Mouse (Mus musculus) hindbrain, embryonic 14.5 days (tissue): ENCODE results near the gene Stip1. TPM values are rescaled to one million over a fixed set of nuclear protein-coding genes. Genes with fewer than 3 reads are reported as not detected.
A peak's percentile ranks its signal among the peaks of the same experiment; 100 is the strongest.

Source experiments
- ATAC-seq: fragments of 200-750 bp; cut with Nextera tagmentation; 2 replicates; pipeline ENCODE4 v1.8.0; 2017; ENCODE audit warnings: moderate number of reproducible peaks, mild to moderate bottlenecking, moderate TSS enrichment, moderate library complexity; ENCODE audit not compliant: low FRiP score
- DNase-seq: peaks from one replicate; pipeline ENCODE4 v3.0.0-alpha.2; 2015; ENCODE audit warnings: low spot score
- H3K27ac ChIP-seq: fragments of 300-500 bp; sonication (generic); 2 replicates; pipeline ENCODE4 v1.5.1; 2014; ENCODE audit warnings: mild to moderate bottlenecking, moderate library complexity
- H3K27me3 ChIP-seq: fragments of 300-500 bp; sonication (generic); 2 replicates; pipeline ENCODE4 v1.6.1; 2014; ENCODE audit warnings: mild to moderate bottlenecking, low read length, mixed read lengths; ENCODE audit not compliant: control insufficient read depth, insufficient read depth
- H3K36me3 ChIP-seq: fragments of 300-500 bp; sonication (generic); replicated peaks from 2 replicates; pipeline ENCODE4 v1.6.1; 2014; ENCODE audit not compliant: control insufficient read depth, insufficient read depth
- H3K4me1 ChIP-seq: fragments of 300-500 bp; sonication (generic); replicated peaks from 2 replicates; pipeline ENCODE4 v1.6.1; 2014; ENCODE audit warnings: antibody characterized with exemption, low read length, mixed read lengths; ENCODE audit not compliant: control insufficient read depth, insufficient read depth
- H3K4me2 ChIP-seq: fragments of 300-500 bp; sonication (generic); replicated peaks from 2 replicates; pipeline ENCODE4 v1.6.1; 2014; ENCODE audit warnings: mild to moderate bottlenecking, moderate library complexity
- H3K4me3 ChIP-seq: fragments of 300-500 bp; sonication (generic); replicated peaks from 2 replicates; pipeline ENCODE4 v1.5.1; 2014; ENCODE audit warnings: mild to moderate bottlenecking, low read length
- H3K9ac ChIP-seq: fragments of 300-500 bp; sonication (generic); 2 replicates; pipeline ENCODE4 v1.6.1; 2014
- H3K9me3 ChIP-seq: fragments of 300-500 bp; sonication (generic); 2 replicates; pipeline ENCODE4 v1.6.1; 2016; ENCODE audit warnings: low read length; ENCODE audit not compliant: control insufficient read depth
- WGBS: fragments of 180-500 bp; shearing (Covaris S2); extraction: QIAGEN DNeasy Blood & Tissue Kit; methylation state at CpG from one replicate; pipeline ENCODE4 v1.1.7; 2014; 5-methylcytosine and 5-hydroxymethylcytosine counted together
- polyA plus RNA-seq: library from polyadenylated mRNA; unstranded; fragments of >200 nt; fragmentation: Nextera tagmentation; extraction: Ambion mirVana; gene quantifications from 2 replicates; pipeline ENCODE4 v1.2.1, GENCODE M21; 2014

The Stip1 gene
- polyA plus RNA-seq, 1 experiment from 2014 or later = 204 TPM

DNA sequence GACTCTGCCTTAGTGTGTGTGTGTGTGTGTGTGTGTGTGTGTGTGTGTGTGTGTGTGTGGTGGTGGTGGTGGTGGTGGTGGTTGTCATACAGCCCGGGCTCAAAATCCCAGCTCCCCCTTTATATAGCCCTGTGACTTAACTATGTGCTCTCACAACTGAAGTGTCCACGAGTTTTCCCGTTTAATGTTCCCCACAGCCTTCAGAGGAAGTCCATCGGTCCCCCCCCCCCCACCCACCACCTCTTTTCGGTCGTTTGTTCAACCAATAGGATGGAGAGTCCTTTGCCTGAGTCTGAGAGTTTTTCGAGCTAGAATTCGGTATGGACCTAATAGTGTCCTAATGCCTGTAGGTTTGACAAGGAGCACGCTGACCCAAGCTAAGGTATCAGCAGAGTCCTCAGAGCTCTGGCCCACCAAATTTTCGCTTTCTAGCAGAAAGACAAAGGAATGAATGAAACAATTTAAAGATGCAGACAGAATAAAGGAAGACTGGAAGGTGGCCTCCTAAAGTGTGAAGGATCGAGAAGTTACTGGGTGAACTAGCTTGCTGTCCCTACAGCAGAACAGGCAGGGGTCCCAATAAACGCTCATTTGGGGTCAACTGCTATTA lies 66.1 kb downstream of the Stip1 start:
- Histone ChIP-seq H3K27me3 (peaks cover 20% of the 10 kb centered on the region), H3K9ac (peak overlapping the region; percentile 80), H3K4me1 (peaks cover 22% of the 10 kb centered on the region), H3K4me2 (peak overlapping the region; percentile 81), H3K4me3 (peak overlapping the region; percentile 66), H3K36me3 (peaks cover 21% of the 10 kb centered on the region), H3K27ac (0 out of 2 replicates have a peak overlapping the region, but pooled peaks have one; percentile 95), H3K9me3 (no peaks in the 10 kb centered on the region)
- no peak for DNase-seq
- ATAC-seq = no peak
- 35% methylated on average over 12 of the region's 12 CpGs for WGBS

DNA sequence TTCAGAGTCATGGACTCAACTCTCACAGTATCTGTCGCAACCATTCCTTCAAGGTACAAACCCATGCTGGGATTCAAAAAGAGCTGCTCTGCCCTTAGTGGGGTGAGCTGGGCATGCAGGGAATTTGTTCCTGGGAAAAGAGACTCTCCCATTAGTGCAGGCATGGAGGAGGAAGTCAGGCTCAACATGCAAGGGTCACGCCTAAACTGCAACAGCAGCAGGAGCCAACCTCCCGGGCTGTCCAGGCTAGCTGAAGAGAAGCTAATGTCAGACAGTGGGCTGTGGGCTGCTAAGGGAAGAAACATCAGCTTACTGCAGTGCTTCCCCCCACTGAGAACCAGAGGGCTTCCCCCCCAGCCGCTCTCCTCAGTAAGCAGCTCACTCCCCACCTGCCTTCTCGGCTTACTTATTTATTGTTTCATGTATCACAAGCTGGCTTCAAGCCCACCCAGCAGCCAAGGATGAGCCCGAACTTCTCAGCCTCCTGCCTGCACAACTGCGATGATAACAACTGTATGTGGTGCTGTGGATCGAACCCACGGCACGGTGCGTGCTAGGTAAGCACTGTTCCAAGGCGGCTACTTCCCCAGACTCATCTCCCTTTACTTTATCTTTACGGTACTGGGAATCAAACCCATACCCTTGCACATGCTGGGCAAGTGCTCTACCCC lies 67.4 kb downstream of the Stip1 start:
- peaks cover 17% of the 10 kb centered on the region for H3K4me1 ChIP-seq
- DNase-seq (no peak), ATAC-seq (no peak)
- WGBS = 80% methylated on average over 13 of the region's 13 CpGs
- H3K27me3 ChIP-seq = peaks cover 23% of the 10 kb centered on the region
- no peak overlapping the region for H3K9ac ChIP-seq
- H3K27ac ChIP-seq = no peak overlapping the region
- no peak overlapping the region for H3K4me2 ChIP-seq
- H3K4me3 ChIP-seq = no peak overlapping the region
- H3K36me3 ChIP-seq = peaks cover 8% of the 10 kb centered on the region
- no peaks in the 10 kb centered on the region for H3K9me3 ChIP-seq

DNA sequence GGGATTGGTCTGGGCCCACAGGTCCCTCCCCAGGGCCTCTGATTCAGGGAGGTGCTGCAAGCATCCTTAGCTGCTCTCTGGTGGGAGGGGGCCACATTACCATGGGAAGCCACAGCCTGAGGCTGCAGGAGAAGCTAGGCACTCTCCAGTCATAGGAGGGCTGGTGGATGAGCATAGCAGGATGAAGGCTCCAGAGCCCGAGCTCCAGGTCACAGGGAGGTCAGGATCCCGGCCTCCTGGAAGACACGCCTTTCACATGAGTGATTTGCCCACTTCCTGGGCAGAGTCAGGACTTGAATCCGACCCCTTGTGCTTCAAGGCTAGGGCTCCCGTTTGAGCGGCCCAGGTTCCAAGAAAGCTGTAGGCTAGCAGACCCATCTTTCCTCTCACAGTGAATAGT lies 68.1 kb downstream of the Stip1 start:
- Histone ChIP-seq H3K9me3 (no peaks in the 10 kb centered on the region), H3K27ac (no peak overlapping the region), H3K4me2 (no peak overlapping the region), H3K4me3 (no peak overlapping the region), H3K27me3 (peaks cover 23% of the 10 kb centered on the region), H3K9ac (no peak overlapping the region), H3K36me3 (peaks cover 2% of the 10 kb centered on the region; the same call in 1 of the 2 replicates), H3K4me1 (peaks cover 13% of the 10 kb centered on the region)
- DNase-seq = no peak
- 46% methylated on average over 6 of the region's 6 CpGs for WGBS
- ATAC-seq = no peak

Other genes starting within 250 kb of the Stip1 start
- gene Rps6ka4, start 199.3 kb downstream of the Stip1 start, polyA plus RNA-seq = 10.6 and 11.1 TPM in 2 replicates
- gene Ccdc88b, start 181.8 kb downstream of the Stip1 start, polyA plus RNA-seq = 0.48 and 0.90 TPM in 2 replicates
- gene Trmt112, start 130.3 kb downstream of the Stip1 start, polyA plus RNA-seq = 107 and 118 TPM in 2 replicates
- gene Prdx5, start 129.9 kb downstream of the Stip1 start, polyA plus RNA-seq = 291 and 300 TPM in 2 replicates
- 6.2 and 7.3 TPM in 2 replicates for gene Esrra, start 118.2 kb downstream of the Stip1 start, polyA plus RNA-seq
- 1.7 and 2.3 TPM in 2 replicates for gene Catsperz, start 114.6 kb downstream of the Stip1 start, polyA plus RNA-seq
- gene Kcnk4, start 105.5 kb downstream of the Stip1 start, polyA plus RNA-seq = 8.5 and 10.9 TPM in 2 replicates
- 81.8 and 84.5 TPM in 2 replicates for gene Bad, start 98.1 kb downstream of the Stip1 start, polyA plus RNA-seq
- 60.2 and 68.8 TPM in 2 replicates for gene Gpr137, start 97.5 kb downstream of the Stip1 start, polyA plus RNA-seq
- gene Ppp1r14b, start 65.0 kb downstream of the Stip1 start, polyA plus RNA-seq = 211 and 215 TPM in 2 replicates
- 10.6 and 11.4 TPM in 2 replicates for gene Plcb3, start 63.5 kb downstream of the Stip1 start, polyA plus RNA-seq
- 99.2 and 101 TPM in 2 replicates for gene Fkbp2, start 59.5 kb downstream of the Stip1 start, polyA plus RNA-seq
- 54.8 and 57.6 TPM in 2 replicates for gene Vegfb, start 52.3 kb downstream of the Stip1 start, polyA plus RNA-seq
- gene Dnajc4, start 47.4 kb downstream of the Stip1 start, polyA plus RNA-seq = 22.8 and 23.7 TPM in 2 replicates
- 18.0 and 19.0 TPM in 2 replicates for gene Nudt22, start 43.9 kb downstream of the Stip1 start, polyA plus RNA-seq
- 17.8 and 19.8 TPM in 2 replicates for gene Trpt1, start 43.8 kb downstream of the Stip1 start, polyA plus RNA-seq
- gene Fermt3, start 20.5 kb downstream of the Stip1 start, polyA plus RNA-seq = 3.1 and 3.8 TPM in 2 replicates
- 5.2 and 6.9 TPM in 2 replicates for gene Macrod1, start 16.8 kb upstream of the Stip1 start, polyA plus RNA-seq
- 8.7 and 9.5 TPM in 2 replicates for gene Flrt1, start 65.8 kb upstream of the Stip1 start, polyA plus RNA-seq
- gene Otub1, start 166.3 kb upstream of the Stip1 start, polyA plus RNA-seq = 231 and 234 TPM in 2 replicates
- gene Cox8a, start 177.6 kb upstream of the Stip1 start, polyA plus RNA-seq = 1,225 and 1,275 TPM in 2 replicates
- 67.6 and 69.1 TPM in 2 replicates for gene Naa40, start 201.2 kb upstream of the Stip1 start, polyA plus RNA-seq
- gene Rcor2, start 227.4 kb upstream of the Stip1 start, polyA plus RNA-seq = 12.0 and 13.4 TPM in 2 replicates